Mouse (Mus musculus) midbrain, embryonic 16.5 days (tissue): ENCODE measurements around the gene Rgl2. TPM values are rescaled to one million over a fixed set of nuclear protein-coding genes. Genes with fewer than 3 reads are reported as not detected.

Experiments
- ATAC-seq: fragments of 200-750 bp; cut with Nextera tagmentation; 2 replicates; pipeline ENCODE4 v1.8.0; 2017; ENCODE audit warnings: moderate TSS enrichment
- H3K27ac ChIP-seq: fragments of 300-500 bp; sonication (generic); 2 replicates; pipeline ENCODE4 v1.5.1; 2014; ENCODE audit warnings: mild to moderate bottlenecking, low read length, mixed read lengths
- H3K27me3 ChIP-seq: fragments of 300-500 bp; sonication (generic); 2 replicates; pipeline ENCODE4 v1.6.1; 2014; ENCODE audit warnings: low read depth, low read length, mixed read lengths; ENCODE audit not compliant: control insufficient read depth, insufficient read depth
- H3K36me3 ChIP-seq: fragments of 300-500 bp; sonication (generic); 2 replicates; pipeline ENCODE4 v1.6.1; 2014; ENCODE audit warnings: mild to moderate bottlenecking, low read length, moderate library complexity, mixed read lengths; ENCODE audit not compliant: control insufficient read depth, insufficient read depth
- H3K4me1 ChIP-seq: fragments of 300-500 bp; sonication (generic); 2 replicates; pipeline ENCODE4 v1.6.1; 2014; ENCODE audit warnings: mild to moderate bottlenecking, low read length, mixed read lengths; ENCODE audit not compliant: control insufficient read depth, insufficient read depth
- H3K4me2 ChIP-seq: fragments of 300-500 bp; sonication (generic); 2 replicates; pipeline ENCODE4 v1.6.1; 2014; ENCODE audit warnings: mild to moderate bottlenecking, low read length, mixed read lengths
- H3K4me3 ChIP-seq: fragments of 300-500 bp; sonication (generic); 2 replicates; pipeline ENCODE4 v1.5.1; 2014; ENCODE audit warnings: low read depth, mild to moderate bottlenecking, low read length, moderate library complexity, mixed read lengths
- H3K9ac ChIP-seq: fragments of 300-500 bp; sonication (generic); 2 replicates; pipeline ENCODE4 v1.6.1; 2014; ENCODE audit warnings: low read depth, low read length, mixed read lengths
- H3K9me3 ChIP-seq: fragments of 300-500 bp; sonication (generic); replicated peaks from 2 replicates; pipeline ENCODE4 v1.6.1; 2014; ENCODE audit warnings: mild to moderate bottlenecking, low read length, mixed read lengths; ENCODE audit not compliant: control insufficient read depth, poor library complexity, severe bottlenecking
- WGBS: fragments of 180-500 bp; shearing (Covaris S2); extraction: QIAGEN DNeasy Blood & Tissue Kit; methylation state at CpG from one replicate; pipeline ENCODE4 v1.1.7; 2014; 5-methylcytosine and 5-hydroxymethylcytosine counted together
- polyA plus RNA-seq: library from polyadenylated mRNA; unstranded; fragments of >200 nt; fragmentation: Nextera tagmentation; extraction: Ambion mirVana; gene quantifications from 2 replicates; pipeline ENCODE4 v1.2.1, GENCODE M21; 2015

Gene Rgl2
- polyA plus RNA-seq, 1 experiment from 2014 or later = 57.2 TPM

DNA sequence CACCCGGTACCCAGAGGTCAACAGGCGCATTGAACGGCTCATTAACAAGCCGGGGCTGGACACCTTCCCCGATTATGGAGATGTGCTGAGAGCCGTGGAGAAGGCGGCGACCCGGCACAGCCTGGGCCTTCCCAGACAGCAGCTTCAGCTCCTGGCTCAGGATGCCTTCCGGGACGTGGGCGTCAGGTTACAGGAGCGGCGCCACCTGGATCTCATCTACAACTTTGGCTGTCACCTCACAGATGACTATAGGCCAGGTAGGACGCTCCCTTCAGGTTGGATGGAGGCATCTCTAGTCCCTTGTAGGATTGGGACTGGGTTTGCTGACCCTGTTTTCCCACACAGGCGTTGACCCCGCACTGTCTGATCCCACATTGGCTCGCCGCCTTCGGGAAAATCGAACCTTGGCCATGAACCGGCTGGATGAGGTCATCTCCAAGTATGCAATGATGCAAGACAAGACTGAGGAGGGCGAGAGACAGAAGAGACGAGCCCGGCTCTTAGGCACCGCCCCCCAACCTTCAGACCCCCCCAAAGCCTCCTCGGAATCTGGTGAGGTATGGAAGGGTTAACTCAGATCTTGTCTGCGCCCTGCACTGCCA, 17.4 kb upstream of the Rgl2 start:
- WGBS = 94% methylated on average over 28 of the region's 28 CpGs

DNA sequence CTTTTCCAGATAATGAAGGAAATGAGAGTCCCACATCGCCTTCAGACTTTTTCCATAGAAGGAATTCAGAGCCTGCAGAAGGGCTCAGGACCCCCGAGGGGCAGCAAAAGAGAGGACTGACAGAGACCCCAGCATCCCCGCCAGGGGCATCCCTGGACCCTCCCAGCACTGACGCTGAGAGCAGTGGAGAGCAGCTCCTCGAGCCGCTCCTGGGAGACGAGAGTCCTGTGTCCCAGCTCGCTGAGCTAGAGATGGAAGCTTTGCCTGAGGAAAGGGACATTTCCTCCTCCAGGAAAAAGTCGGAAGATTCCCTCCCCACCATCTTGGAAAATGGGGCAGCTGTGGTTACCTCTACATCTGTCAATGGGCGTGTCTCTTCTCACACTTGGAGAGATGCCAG, 16.1 kb upstream of the Rgl2 start:
- Histone ChIP-seq H3K27ac (no peak overlapping the region), H3K36me3 (peaks cover 22% of the 10 kb centered on the region), H3K9me3 (no peaks in the 10 kb centered on the region), H3K4me3 (no peak overlapping the region), H3K27me3 (no peaks in the 10 kb centered on the region), H3K4me2 (no peak overlapping the region), H3K4me1 (peaks cover 20% of the 10 kb centered on the region), H3K9ac (no peak overlapping the region)
- 87% methylated on average over 10 of the region's 10 CpGs for WGBS
- no peak for ATAC-seq

More for the DNA sequence above, 17.4 kb upstream of the Rgl2 start:
- no peak for ATAC-seq
- H3K27me3 ChIP-seq = no peaks in the 10 kb centered on the region
- peaks cover 23% of the 10 kb centered on the region for H3K4me1 ChIP-seq
- H3K9me3 ChIP-seq = no peaks in the 10 kb centered on the region
- no peak overlapping the region for H3K27ac ChIP-seq
- H3K4me3 ChIP-seq = no peak overlapping the region
- H3K9ac ChIP-seq = no peak overlapping the region
- H3K36me3 ChIP-seq = peaks cover 22% of the 10 kb centered on the region
- no peak overlapping the region for H3K4me2 ChIP-seq

DNA sequence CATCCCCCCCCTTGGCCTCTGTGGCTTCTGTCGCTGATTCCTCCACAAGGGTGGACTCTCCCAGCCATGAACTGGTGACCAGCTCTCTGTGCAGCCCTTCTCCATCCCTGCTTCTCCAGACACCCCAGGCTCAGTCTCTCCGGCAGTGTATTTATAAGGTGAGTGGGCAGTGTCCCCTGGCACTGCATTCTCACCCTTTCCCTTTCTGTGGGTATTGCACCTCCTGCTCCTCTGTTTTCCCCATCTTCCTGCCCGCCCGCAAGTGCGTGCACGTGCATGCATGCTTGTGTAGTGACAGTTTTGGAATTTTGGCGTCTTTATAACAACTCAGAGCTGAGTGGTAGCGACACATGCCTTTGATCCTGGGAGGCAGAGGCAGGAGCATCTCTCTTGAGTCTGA, 15.4 kb upstream of the Rgl2 start:
- no peak overlapping the region for H3K27ac ChIP-seq
- no peak for ATAC-seq
- H3K4me2 ChIP-seq = no peak overlapping the region
- no peaks in the 10 kb centered on the region for H3K9me3 ChIP-seq
- 0 out of 2 replicates have a peak, but pooled peaks cover under 1% of the 10 kb centered on the region for H3K27me3 ChIP-seq
- H3K4me1 ChIP-seq = peaks cover 20% of the 10 kb centered on the region
- peaks cover 22% of the 10 kb centered on the region for H3K36me3 ChIP-seq
- H3K4me3 ChIP-seq = no peak overlapping the region
- WGBS = 97% methylated on average over 8 of the region's 8 CpGs
- no peak overlapping the region for H3K9ac ChIP-seq

DNA sequence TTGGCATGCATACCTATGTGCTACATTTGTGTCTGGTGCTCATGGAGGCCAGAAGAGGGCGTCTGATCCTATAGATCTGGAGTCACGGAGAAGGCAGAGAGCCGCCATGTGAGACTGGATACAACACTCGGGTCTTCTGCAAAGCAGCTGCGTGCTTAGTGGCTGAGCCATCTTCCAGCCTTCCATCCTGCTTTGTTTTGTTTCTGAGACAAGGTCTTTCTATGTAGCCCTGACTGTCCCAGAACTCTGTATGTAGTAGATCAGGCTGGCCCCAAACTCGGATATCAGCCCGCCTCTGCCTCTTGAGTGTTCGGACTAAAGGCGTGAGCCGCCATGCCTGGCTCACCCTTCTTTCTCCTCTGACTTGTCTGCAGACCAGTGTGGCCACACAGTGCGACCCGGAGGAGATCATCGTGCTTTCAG, 14.4 kb upstream of the Rgl2 start:
- WGBS = 66% methylated on average over 13 of the region's 13 CpGs
- ATAC-seq = no peak
- peak overlapping the region; percentile 25; the same call in 1 of the 2 replicates for H3K4me2 ChIP-seq
- peaks cover 22% of the 10 kb centered on the region for H3K36me3 ChIP-seq
- no peaks in the 10 kb centered on the region for H3K9me3 ChIP-seq
- H3K4me1 ChIP-seq = peaks cover 28% of the 10 kb centered on the region
- no peak overlapping the region for H3K27ac ChIP-seq
- H3K9ac ChIP-seq = no peak overlapping the region
- H3K4me3 ChIP-seq = no peak overlapping the region; the same call in 1 of the 2 replicates
- peaks cover 2% of the 10 kb centered on the region; the same call in 1 of the 2 replicates for H3K27me3 ChIP-seq

DNA sequence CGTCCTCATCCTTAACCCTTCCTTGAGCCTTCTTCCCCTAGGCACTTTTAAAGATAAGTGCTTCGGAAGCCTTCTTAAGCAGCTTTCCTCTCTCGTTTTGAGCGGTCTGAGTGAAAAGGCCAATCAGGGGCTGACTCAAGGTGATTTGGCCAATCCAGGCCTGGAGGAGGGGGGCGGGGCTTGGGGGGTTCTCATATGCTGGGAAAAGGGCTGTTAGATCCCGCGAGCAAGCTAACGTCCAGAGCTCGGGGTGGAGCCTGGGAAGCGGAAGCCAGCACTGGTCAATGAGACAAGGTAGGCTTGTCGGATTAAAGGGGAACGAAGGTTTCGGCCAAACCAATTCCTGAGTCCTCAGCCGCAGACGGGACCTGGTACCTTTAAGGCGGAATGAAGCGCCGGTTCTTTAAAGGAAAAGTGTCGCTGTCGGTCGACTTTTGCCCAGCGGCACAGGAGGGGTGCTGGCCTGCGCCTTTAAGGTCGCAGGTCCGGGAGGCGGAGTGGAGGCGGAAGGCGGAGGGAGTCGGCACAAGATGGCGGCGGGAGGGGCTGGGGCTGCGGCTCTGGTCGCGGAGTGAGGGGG, 13.6 kb upstream of the Rgl2 start, which contains the start of the genes Tapbp and Zbtb22:
Gene Tapbp (plus strand): TSS at position 229 of the 580 bp plus-strand sequence.
Gene Zbtb22 (plus strand): TSS at position 234 of the 580 bp plus-strand sequence.
- Histone ChIP-seq H3K27me3 (peaks cover 2% of the 10 kb centered on the region; the same call in 1 of the 2 replicates), H3K4me1 (peaks cover 25% of the 10 kb centered on the region), H3K4me3 (peak within 1 kb of the TSS; percentile 52), H3K36me3 (peaks cover 22% of the 10 kb centered on the region), H3K4me2 (peak within 1 kb of the TSS; percentile 65), H3K9me3 (no peaks in the 10 kb centered on the region), H3K9ac (peak within 1 kb of the TSS; percentile 65), H3K27ac (peak within 1 kb of the TSS; percentile 83)
- ATAC-seq = peak; percentile 92
- WGBS = under 1% methylated on average over 34 of the region's 34 CpGs

DNA sequence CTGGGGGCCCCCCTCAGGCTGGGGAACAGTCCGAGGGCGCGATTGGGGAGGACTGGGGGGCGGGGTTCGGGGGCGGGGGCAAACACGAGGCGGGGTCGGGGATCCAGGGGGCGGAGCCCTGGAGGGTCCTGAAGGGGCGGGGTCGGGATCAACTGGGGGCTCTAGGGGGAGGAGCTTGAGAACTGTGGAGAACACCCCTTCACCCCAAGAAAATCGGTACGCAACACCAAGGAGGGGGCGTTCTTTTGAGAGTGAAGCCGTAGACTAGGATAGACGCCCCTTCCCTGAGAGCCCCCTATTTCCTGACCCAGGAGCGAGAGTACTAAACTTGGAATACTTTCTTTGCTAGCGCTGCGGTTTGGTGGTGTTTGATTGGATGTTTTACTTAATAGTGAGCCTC, 13.0 kb upstream of the Rgl2 start:
- no peaks in the 10 kb centered on the region for H3K9me3 ChIP-seq
- peaks cover 2% of the 10 kb centered on the region; the same call in 1 of the 2 replicates for H3K27me3 ChIP-seq
- H3K4me2 ChIP-seq = peak overlapping the region; percentile 65
- peaks cover 25% of the 10 kb centered on the region for H3K4me1 ChIP-seq
- peak overlapping the region; percentile 83 for H3K27ac ChIP-seq
- H3K9ac ChIP-seq = peak overlapping the region; percentile 65
- H3K36me3 ChIP-seq = peaks cover 19% of the 10 kb centered on the region
- WGBS = 0% methylated on average over 9 of the region's 20 CpGs
- peak overlapping the region; percentile 52 for H3K4me3 ChIP-seq
- peak; percentile 26 for ATAC-seq

DNA sequence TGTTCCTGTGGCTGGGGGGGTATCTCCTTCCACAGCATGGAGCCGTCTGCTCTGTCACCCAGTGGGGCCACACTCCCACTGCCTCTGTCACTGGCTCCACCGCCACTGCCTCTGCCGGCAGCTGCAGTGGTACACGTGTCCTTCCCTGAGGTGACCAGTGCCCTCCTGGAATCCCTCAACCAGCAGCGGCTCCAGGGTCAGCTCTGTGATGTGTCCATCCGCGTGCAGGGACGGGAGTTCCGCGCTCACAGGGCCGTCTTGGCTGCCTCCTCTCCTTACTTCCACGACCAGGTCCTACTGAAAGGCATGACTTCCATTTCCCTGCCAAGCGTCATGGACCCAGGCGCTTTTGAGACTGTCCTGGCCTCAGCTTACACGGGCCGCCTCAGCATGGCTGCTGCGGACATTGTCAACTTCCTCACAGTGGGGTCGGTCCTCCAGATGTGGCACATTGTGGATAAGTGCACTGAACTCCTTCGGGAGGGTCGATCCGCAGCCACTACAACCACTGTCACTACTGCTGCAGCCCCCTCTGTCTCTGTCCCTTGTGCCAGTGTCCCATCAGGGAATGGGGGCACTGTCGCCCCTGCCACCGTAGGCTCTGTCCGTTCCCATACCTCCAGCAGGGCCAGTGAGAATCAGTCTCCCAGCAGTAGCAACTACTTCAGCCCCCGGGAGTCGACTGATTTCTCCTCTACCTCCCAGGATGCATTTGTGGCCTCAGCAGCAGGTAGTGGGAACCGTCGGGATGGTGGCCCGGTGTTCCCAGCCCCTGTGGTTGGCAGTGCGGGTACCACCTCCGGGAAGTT, 12.3 kb upstream of the Rgl2 start:
- ATAC-seq = no peak
- 70% methylated on average over 31 of the region's 31 CpGs for WGBS

DNA sequence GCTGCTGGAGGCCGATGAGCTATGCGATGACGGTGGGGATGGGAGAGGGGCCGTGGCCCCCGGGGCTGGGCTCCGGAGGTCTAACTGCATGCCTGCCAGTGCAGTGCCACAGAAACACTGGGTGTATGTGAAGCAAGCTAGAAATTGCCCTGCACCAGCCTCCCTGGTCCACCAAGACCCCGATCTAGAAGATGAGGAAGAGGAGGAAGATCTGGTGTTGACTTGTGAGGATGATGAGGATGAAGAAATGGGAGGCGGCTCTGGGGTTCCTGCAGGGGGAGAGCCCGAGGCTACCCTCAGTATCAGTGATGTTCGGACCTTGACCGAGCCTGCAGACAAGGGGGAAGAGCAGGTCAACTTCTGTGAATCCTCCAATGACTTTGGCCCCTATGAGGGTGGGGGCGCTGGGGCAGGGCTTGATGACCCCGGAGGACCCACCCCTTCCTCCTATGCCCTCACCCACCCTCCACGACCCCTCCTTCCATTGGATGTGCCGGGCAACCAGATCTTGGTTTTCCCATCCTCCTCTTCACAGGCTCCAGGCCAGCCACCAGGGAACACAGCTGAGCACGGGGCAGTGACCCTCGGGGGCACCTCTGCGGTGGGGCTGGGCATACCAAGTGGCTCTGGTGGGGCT, 11.6 kb upstream of the Rgl2 start:
- H3K4me3 ChIP-seq = no peak overlapping the region
- ATAC-seq = no peak
- peaks cover 10% of the 10 kb centered on the region for H3K36me3 ChIP-seq
- H3K9ac ChIP-seq = no peak overlapping the region
- peaks cover 2% of the 10 kb centered on the region; the same call in 1 of the 2 replicates for H3K27me3 ChIP-seq
- H3K4me1 ChIP-seq = peaks cover 25% of the 10 kb centered on the region
- no peak overlapping the region for H3K4me2 ChIP-seq
- no peak overlapping the region for H3K27ac ChIP-seq
- H3K9me3 ChIP-seq = no peaks in the 10 kb centered on the region
- 83% methylated on average over 18 of the region's 18 CpGs for WGBS

More for the DNA sequence above, 12.3 kb upstream of the Rgl2 start:
- H3K9me3 ChIP-seq = no peaks in the 10 kb centered on the region
- H3K4me1 ChIP-seq = peaks cover 25% of the 10 kb centered on the region
- H3K4me3 ChIP-seq = peak overlapping the region; percentile 52
- peaks cover 12% of the 10 kb centered on the region for H3K36me3 ChIP-seq
- H3K27me3 ChIP-seq = peaks cover 2% of the 10 kb centered on the region; the same call in 1 of the 2 replicates
- H3K27ac ChIP-seq = no peak overlapping the region
- H3K9ac ChIP-seq = peak overlapping the region; percentile 50
- peak overlapping the region; percentile 65 for H3K4me2 ChIP-seq
